Mouse (Mus musculus) kidney, embryonic 14.5 days (tissue): Measurements from ENCODE around the gene Socs5. TPM values are rescaled to one million over a fixed set of nuclear protein-coding genes. Genes with fewer than 3 reads are reported as not detected.

ENCODE experiments used
- ATAC-seq: fragments of 200-750 bp; cut with Nextera tagmentation; 2 replicates; pipeline ENCODE4 v1.8.0; 2017; ENCODE audit warnings: moderate number of reproducible peaks, mild to moderate bottlenecking, moderate TSS enrichment, moderate library complexity; ENCODE audit not compliant: low FRiP score, low TSS enrichment
- H3K27ac ChIP-seq: fragments of 300-500 bp; sonication (generic); 2 replicates; pipeline ENCODE4 v1.5.1; 2014; ENCODE audit warnings: low read depth, mild to moderate bottlenecking, low read length, moderate library complexity, mixed read lengths
- H3K27me3 ChIP-seq: fragments of 300-500 bp; sonication (generic); 2 replicates; pipeline ENCODE4 v1.6.1; 2014; ENCODE audit warnings: mild to moderate bottlenecking, low read length; ENCODE audit not compliant: control insufficient read depth, insufficient read depth
- H3K36me3 ChIP-seq: fragments of 300-500 bp; sonication (generic); 2 replicates; pipeline ENCODE4 v1.6.1; 2014; ENCODE audit warnings: low read length, mixed read lengths; ENCODE audit not compliant: control insufficient read depth, insufficient read depth
- H3K4me1 ChIP-seq: fragments of 300-500 bp; sonication (generic); 2 replicates; pipeline ENCODE4 v1.6.1; 2014; ENCODE audit warnings: low read length, mixed read lengths; ENCODE audit not compliant: control insufficient read depth, insufficient read depth
- H3K4me2 ChIP-seq: fragments of 300-500 bp; sonication (generic); replicated peaks from 2 replicates; pipeline ENCODE4 v1.6.1; 2014; ENCODE audit warnings: low read depth, mild to moderate bottlenecking, low read length
- H3K4me3 ChIP-seq: fragments of 300-500 bp; sonication (generic); 2 replicates; pipeline ENCODE4 v1.5.1; 2014; ENCODE audit warnings: mild to moderate bottlenecking, low read length
- H3K9ac ChIP-seq: fragments of 300-500 bp; sonication (generic); 2 replicates; pipeline ENCODE4 v1.6.1; 2014; ENCODE audit warnings: low read depth, mild to moderate bottlenecking, low read length, moderate library complexity
- H3K9me3 ChIP-seq: fragments of 300-500 bp; sonication (generic); 2 replicates; pipeline ENCODE4 v1.6.1; 2016; ENCODE audit warnings: low read length; ENCODE audit not compliant: control insufficient read depth
- WGBS: fragments of 180-500 bp; shearing (Covaris S2); extraction: QIAGEN DNeasy Blood & Tissue Kit; methylation state at CpG from one replicate; pipeline ENCODE4 v1.1.7; 2014; 5-methylcytosine and 5-hydroxymethylcytosine counted together
- microRNA-seq: library from miRNA; unstranded; fragments of <30 nt; microRNA quantifications from one replicate; pipeline ENCODE4, GENCODE M21; 2016
- polyA plus RNA-seq: library from polyadenylated mRNA; unstranded; fragments of >200 nt; fragmentation: Nextera tagmentation; extraction: Ambion mirVana; gene quantifications from 2 replicates; pipeline ENCODE4 v1.2.1, GENCODE M21; 2014

The Socs5 gene
- polyA plus RNA-seq, 1 experiment from 2014 or later = 24.5 TPM

GRCm38 (mm10) chr17:87181683-87182346 lies 74.3 kb downstream of the Socs5 start:
- no peak overlapping the region for H3K4me2 ChIP-seq
- no peak for ATAC-seq
- H3K9me3 ChIP-seq = no peaks in the 10 kb centered on the region
- no peaks in the 10 kb centered on the region for H3K36me3 ChIP-seq
- no peak overlapping the region for H3K4me3 ChIP-seq
- H3K27me3 ChIP-seq = no peaks in the 10 kb centered on the region
- WGBS = 76% methylated on average over 8 of the region's 8 CpGs
- H3K4me1 ChIP-seq = peaks cover 20% of the 10 kb centered on the region
- no peak overlapping the region for H3K27ac ChIP-seq
- no peak overlapping the region for H3K9ac ChIP-seq

- H3K36me3 ChIP-seq = no peaks in the 10 kb centered on the region
- no peak overlapping the region for H3K4me3 ChIP-seq
- H3K27me3 ChIP-seq = no peaks in the 10 kb centered on the region
- no peak overlapping the region for H3K4me2 ChIP-seq
- H3K4me1 ChIP-seq = peaks cover 16% of the 10 kb centered on the region; the same call in 1 of the 2 replicates
- peak; percentile 44; the same call in 1 of the 2 replicates for ATAC-seq
- H3K9ac ChIP-seq = no peak overlapping the region
- H3K9me3 ChIP-seq = no peaks in the 10 kb centered on the region
- H3K27ac ChIP-seq = no peak overlapping the region
- 35% methylated on average over 11 of the region's 11 CpGs for WGBS
Measured at GRCm38 (mm10) chr17:87185461-87186066, 78.1 kb downstream of the Socs5 start.

- WGBS = 62% methylated on average over 17 of the region's 17 CpGs
- Histone ChIP-seq H3K9ac (no peak overlapping the region), H3K4me3 (no peak overlapping the region), H3K9me3 (0 out of 2 replicates have a peak, but pooled peaks cover under 1% of the 10 kb centered on the region), H3K27ac (no peak overlapping the region), H3K27me3 (no peaks in the 10 kb centered on the region), H3K36me3 (no peaks in the 10 kb centered on the region), H3K4me2 (no peak overlapping the region), H3K4me1 (peaks cover 16% of the 10 kb centered on the region; the same call in 1 of the 2 replicates)
- no peak for ATAC-seq
Measured at GRCm38 (mm10) chr17:87187005-87187404, 79.5 kb downstream of the Socs5 start.

Small RNAs within 50 kb of the gene (microRNA-seq; reads per million reads assigned to microRNA genes)
- not detected for gene Gm22346

Other genes with a start within 250 kb of the Socs5 start
- gene Tmem247, start 190.3 kb upstream of the Socs5 start, polyA plus RNA-seq = not detected in 2 replicates
- gene Atp6v1e2, start 159.8 kb upstream of the Socs5 start, polyA plus RNA-seq = not detected in 2 replicates
- 19.5 and 22.4 TPM in 2 replicates for gene Rhoq, start 144.6 kb upstream of the Socs5 start, polyA plus RNA-seq
- 39.3 and 46.1 TPM in 2 replicates for gene Pigf, start 82.3 kb upstream of the Socs5 start, polyA plus RNA-seq
- 150 and 193 TPM in 2 replicates for gene Cript, start 82.1 kb upstream of the Socs5 start, polyA plus RNA-seq
- 82.6 and 104 TPM in 2 replicates for gene Mcfd2, start 158.3 kb downstream of the Socs5 start, polyA plus RNA-seq
- 4.0 and 5.7 TPM in 2 replicates for gene Ttc7, start 175.2 kb downstream of the Socs5 start, polyA plus RNA-seq